Mouse (Mus musculus): ENCODE data around the gene Ssbp3. TPM values are rescaled to one million over a fixed set of nuclear protein-coding genes. Genes with fewer than 3 reads are reported as not detected.

The Ssbp3 gene
- polyA plus RNA-seq, 1 experiment: 27.8 TPM

GRCm38 (mm10) chr4:107011325-107012004 lies 101.0 kb downstream of the Ssbp3 start:
- no peaks in the 10 kb centered on the region; the same call in 1 of the 2 replicates for H3K36me3 ChIP-seq (ENCODE audit: control insufficient read depth, insufficient read depth, low read length)
- DNase-seq (ENCODE audit: low read depth in 1 of 2, low spot score in 2 of 2): no peak
- H3K4me1 ChIP-seq (ENCODE audit: control insufficient read depth, insufficient read depth, insufficient read length): no peaks in the 10 kb centered on the region
- no peak overlapping the region for H3K4me3 ChIP-seq (ENCODE audit: extremely low read depth, insufficient read depth, insufficient read length)
- 64% methylated on average over 8 of the region's 8 CpGs for WGBS
- no peak overlapping the region for H3K27ac ChIP-seq (ENCODE audit: insufficient read depth, low read length)
- TF ChIP-seq CTCF (IDR thresholded peaks at IDR 0.05; ENCODE audit: extremely low read depth, insufficient read depth, insufficient read length, insufficient replicate concordance) (no peak), POLR2A (IDR thresholded peaks at IDR 0.05; ENCODE audit: low read depth, low read length) (no peak)
- no peaks in the 10 kb centered on the region for H3K27me3 ChIP-seq (ENCODE audit: control insufficient read depth, insufficient read depth, low read length)

GRCm38 (mm10) chr4:107012005-107012478 lies 101.5 kb downstream of the Ssbp3 start:
- WGBS: 67% methylated on average over 13 of the region's 13 CpGs
- no peak overlapping the region for H3K4me3 ChIP-seq (ENCODE audit: extremely low read depth, insufficient read depth, insufficient read length)
- no peaks in the 10 kb centered on the region for H3K27me3 ChIP-seq (ENCODE audit: control insufficient read depth, insufficient read depth, low read length)
- no peak overlapping the region for H3K27ac ChIP-seq (ENCODE audit: insufficient read depth, low read length)
- H3K36me3 ChIP-seq (ENCODE audit: control insufficient read depth, insufficient read depth, low read length): no peaks in the 10 kb centered on the region; the same call in 1 of the 2 replicates
- no peaks in the 10 kb centered on the region for H3K4me1 ChIP-seq (ENCODE audit: control insufficient read depth, insufficient read depth, insufficient read length)
- no peak for TF ChIP-seq POLR2A (IDR thresholded peaks at IDR 0.05; ENCODE audit: low read depth, low read length)
- TF ChIP-seq CTCF (IDR thresholded peaks at IDR 0.05; ENCODE audit: extremely low read depth, insufficient read depth, insufficient read length, insufficient replicate concordance): no peak
- no peak for DNase-seq (ENCODE audit: low read depth in 1 of 2, low spot score in 2 of 2)

GRCm38 (mm10) chr4:107012574-107012973 lies 102.1 kb downstream of the Ssbp3 start:
- Histone ChIP-seq H3K4me3 (ENCODE audit: extremely low read depth, insufficient read depth, insufficient read length) (no peak overlapping the region), H3K4me1 (ENCODE audit: control insufficient read depth, insufficient read depth, insufficient read length) (no peaks in the 10 kb centered on the region), H3K27ac (ENCODE audit: insufficient read depth, low read length) (no peak overlapping the region), H3K27me3 (ENCODE audit: control insufficient read depth, insufficient read depth, low read length) (no peaks in the 10 kb centered on the region), H3K36me3 (ENCODE audit: control insufficient read depth, insufficient read depth, low read length) (no peaks in the 10 kb centered on the region; the same call in 1 of the 2 replicates)
- 85% methylated on average over 3 of the region's 3 CpGs for WGBS
- DNase-seq (ENCODE audit: low read depth in 1 of 2, low spot score in 2 of 2): no peak
- TF ChIP-seq POLR2A (IDR thresholded peaks at IDR 0.05; ENCODE audit: low read depth, low read length) (no peak), CTCF (IDR thresholded peaks at IDR 0.05; ENCODE audit: extremely low read depth, insufficient read depth, insufficient read length, insufficient replicate concordance) (no peak)

GRCm38 (mm10) chr4:107013119-107013816 lies 102.8 kb downstream of the Ssbp3 start:
- no peak for TF ChIP-seq CTCF (IDR thresholded peaks at IDR 0.05; ENCODE audit: extremely low read depth, insufficient read depth, insufficient read length, insufficient replicate concordance)
- no peak for TF ChIP-seq POLR2A (IDR thresholded peaks at IDR 0.05; ENCODE audit: low read depth, low read length)
- Histone ChIP-seq H3K27me3 (ENCODE audit: control insufficient read depth, insufficient read depth, low read length) (no peaks in the 10 kb centered on the region), H3K4me3 (ENCODE audit: extremely low read depth, insufficient read depth, insufficient read length) (no peak overlapping the region), H3K4me1 (ENCODE audit: control insufficient read depth, insufficient read depth, insufficient read length) (no peaks in the 10 kb centered on the region), H3K36me3 (ENCODE audit: control insufficient read depth, insufficient read depth, low read length) (no peaks in the 10 kb centered on the region; the same call in 1 of the 2 replicates), H3K27ac (ENCODE audit: insufficient read depth, low read length) (no peak overlapping the region)
- DNase-seq (ENCODE audit: low read depth in 1 of 2, low spot score in 2 of 2): no peak
- WGBS: 88% methylated on average over 6 of the region's 6 CpGs

- Histone ChIP-seq H3K4me1 (ENCODE audit: control insufficient read depth, insufficient read depth, insufficient read length) (no peaks in the 10 kb centered on the region), H3K36me3 (ENCODE audit: control insufficient read depth, insufficient read depth, low read length) (no peaks in the 10 kb centered on the region; the same call in 1 of the 2 replicates), H3K27me3 (ENCODE audit: control insufficient read depth, insufficient read depth, low read length) (no peaks in the 10 kb centered on the region), H3K27ac (ENCODE audit: insufficient read depth, low read length) (no peak overlapping the region), H3K4me3 (ENCODE audit: extremely low read depth, insufficient read depth, insufficient read length) (no peak overlapping the region)
- DNase-seq (ENCODE audit: low read depth in 1 of 2, low spot score in 2 of 2): no peak
- TF ChIP-seq POLR2A (IDR thresholded peaks at IDR 0.05; ENCODE audit: low read depth, low read length): no peak
- no peak for TF ChIP-seq CTCF (IDR thresholded peaks at IDR 0.05; ENCODE audit: extremely low read depth, insufficient read depth, insufficient read length, insufficient replicate concordance)
- 93% methylated on average over 9 of the region's 9 CpGs for WGBS
Observed at GRCm38 (mm10) chr4:107013817-107014260, 103.3 kb downstream of the Ssbp3 start.

GRCm38 (mm10) chr4:107015971-107016511 lies 105.5 kb downstream of the Ssbp3 start:
- H3K36me3 ChIP-seq (ENCODE audit: control insufficient read depth, insufficient read depth, low read length): no peaks in the 10 kb centered on the region
- WGBS: 87% methylated on average over 13 of the region's 13 CpGs
- H3K4me3 ChIP-seq (ENCODE audit: extremely low read depth, insufficient read depth, insufficient read length): no peak overlapping the region
- TF ChIP-seq POLR2A (IDR thresholded peaks at IDR 0.05; ENCODE audit: low read depth, low read length): no peak
- TF ChIP-seq CTCF (IDR thresholded peaks at IDR 0.05; ENCODE audit: extremely low read depth, insufficient read depth, insufficient read length, insufficient replicate concordance): no peak
- no peaks in the 10 kb centered on the region for H3K27me3 ChIP-seq (ENCODE audit: control insufficient read depth, insufficient read depth, low read length)
- no peaks in the 10 kb centered on the region for H3K4me1 ChIP-seq (ENCODE audit: control insufficient read depth, insufficient read depth, insufficient read length)
- no peak overlapping the region for H3K27ac ChIP-seq (ENCODE audit: insufficient read depth, low read length)
- no peak for DNase-seq (ENCODE audit: low read depth in 1 of 2, low spot score in 2 of 2)

Measured in spleen, adult 2 months (tissue).